Mouse (Mus musculus) MEL (cell line): ENCODE measurements around the gene Nfix. TPM values are rescaled to one million over a fixed set of nuclear protein-coding genes. Genes with fewer than 3 reads are reported as not detected.

ENCODE experiments used
- DNase-seq: peaks from one replicate; pipeline ENCODE4 v3.0.0; 2011; ENCODE audit warnings: low read depth, low spot score
- H3K27ac ChIP-seq: 2 replicates; pipeline ENCODE4 v1.5.1; 2012; ENCODE audit warnings: low read depth, mild to moderate bottlenecking, control low read depth, low read length, moderate library complexity; ENCODE audit not compliant: control insufficient read depth
- H3K27me3 ChIP-seq, 2 experiments: fragments of 150-350 bp in 1 of 2; sonication (generic) in 1 of 2; 2 replicates each; pipeline ENCODE4 v1.6.1; 2012; ENCODE audit warnings: low read length in 2 of 2, mild to moderate bottlenecking in 2 of 2, improper control_type of control experiment in 1 of 2, moderate library complexity in 1 of 2; ENCODE audit not compliant: insufficient read depth in 2 of 2, control insufficient read depth in 1 of 2
- H3K36me3 ChIP-seq, 2 experiments: 2 replicates each; pipeline ENCODE4 v1.6.1; 2012 to 2014; ENCODE audit warnings: low read length in 2 of 2, improper control_type of control experiment in 1 of 2, inconsistent platforms in 1 of 2, mild to moderate bottlenecking in 1 of 2; ENCODE audit not compliant: insufficient read depth in 2 of 2, control insufficient read depth in 1 of 2
- H3K4me1 ChIP-seq, 2 experiments: fragments of 150-350 bp in 1 of 2; sonication (generic) in 1 of 2; 2 replicates each; pipeline ENCODE4 v1.6.1; 2012; ENCODE audit warnings: low read length in 2 of 2, improper control_type of control experiment in 1 of 2, mild to moderate bottlenecking in 1 of 2; ENCODE audit not compliant: insufficient read depth in 2 of 2, control insufficient read depth in 1 of 2
- H3K4me3 ChIP-seq, 2 experiments: fragments of 150-350 bp in 1 of 2; sonication (generic) in 1 of 2; 2 replicates each; pipeline ENCODE4 v1.5.1; 2012; ENCODE audit warnings: low read depth in 2 of 2, low read length in 2 of 2, mild to moderate bottlenecking in 2 of 2, moderate library complexity in 2 of 2, control low read depth in 1 of 2, improper control_type of control experiment in 1 of 2; ENCODE audit not compliant: control insufficient read depth in 1 of 2, insufficient read depth in 1 of 2
- H3K79me2 ChIP-seq: 2 replicates; pipeline ENCODE4 v1.6.1; 2012; ENCODE audit warnings: mild to moderate bottlenecking, low read length, moderate library complexity; ENCODE audit not compliant: control insufficient read depth, poor library complexity, insufficient read depth
- H3K9ac ChIP-seq: 2 replicates; pipeline ENCODE4 v1.6.1; 2012; ENCODE audit warnings: low read depth, mild to moderate bottlenecking, control low read depth, low read length, moderate library complexity; ENCODE audit not compliant: control insufficient read depth, poor library complexity, severe bottlenecking
- H3K9me3 ChIP-seq: fragments of 150-350 bp; sonication (generic); replicated peaks from 2 replicates; pipeline ENCODE4 v1.6.1; 2012; ENCODE audit warnings: mild to moderate bottlenecking, low read length, improper control_type of control experiment, moderate library complexity; ENCODE audit not compliant: insufficient read depth
- CHD1 ChIP-seq: IDR thresholded peaks from 2 replicates; pipeline ENCODE4 v1.6.1; 2012; ENCODE audit warnings: low read depth, mild to moderate bottlenecking, inconsistent platforms, low read length, improper control_type of control experiment
- CTCF ChIP-seq, 3 experiments: IDR thresholded peaks in 2 of 3; conservative IDR thresholded peaks in 1 of 3; 2 replicates each; pipeline ENCODE4 v1.5.1; 2011 to 2012; ENCODE audit warnings: low read length in 3 of 3, low read depth in 2 of 3, mild to moderate bottlenecking in 2 of 3, improper control_type of control experiment in 1 of 3, inconsistent platforms in 1 of 3, mixed read lengths in 1 of 3, moderate library complexity in 1 of 3; ENCODE audit not compliant: control insufficient read depth in 1 of 3, insufficient read depth in 1 of 3, poor library complexity in 1 of 3, severe bottlenecking in 1 of 3
- ELF1 ChIP-seq: IDR thresholded peaks from 2 replicates; pipeline ENCODE4 v1.6.1; 2014; ENCODE audit warnings: low read depth, mild to moderate bottlenecking, inconsistent platforms, low read length, improper control_type of control experiment, moderate library complexity
- EP300 ChIP-seq, 2 experiments: IDR thresholded peaks; 2 replicates each; pipeline ENCODE4 v1.6.1; 2011; ENCODE audit warnings: improper control_type of control experiment in 2 of 2, low read length in 2 of 2, low read depth in 1 of 2, mild to moderate bottlenecking in 1 of 2
- ETS1 ChIP-seq: IDR thresholded peaks from 2 replicates; pipeline ENCODE4 v1.6.1; 2012; ENCODE audit warnings: low read depth, mild to moderate bottlenecking, inconsistent platforms, low read length, improper control_type of control experiment, moderate library complexity
- GABPA ChIP-seq: IDR thresholded peaks from 2 replicates; pipeline ENCODE4 v1.6.1; 2012; ENCODE audit warnings: low read depth, mild to moderate bottlenecking, inconsistent platforms, low read length, improper control_type of control experiment, moderate library complexity
- GATA1 ChIP-seq: IDR thresholded peaks from 2 replicates; pipeline ENCODE4 v1.6.1; 2011; ENCODE audit warnings: low read depth, low read length, improper control_type of control experiment
- JUND ChIP-seq: IDR thresholded peaks from 2 replicates; pipeline ENCODE4 v1.6.1; 2011; ENCODE audit warnings: low read depth, mild to moderate bottlenecking, improper control_type of control experiment, low read length
- KAT2A ChIP-seq: conservative IDR thresholded peaks from 2 replicates; pipeline ENCODE4 v1.6.1; 2012; ENCODE audit warnings: low read depth, low read length, improper control_type of control experiment, inconsistent platforms
- MAFK ChIP-seq: IDR thresholded peaks from 2 replicates; pipeline ENCODE4 v1.6.1; 2011; ENCODE audit warnings: low read depth, mild to moderate bottlenecking, low read length, improper control_type of control experiment, borderline replicate concordance
- MAX ChIP-seq: IDR thresholded peaks from 2 replicates; pipeline ENCODE4 v1.6.1; 2011; ENCODE audit warnings: low read length, improper control_type of control experiment
- MAZ ChIP-seq: IDR thresholded peaks from 2 replicates; pipeline ENCODE4 v1.6.1; 2012; ENCODE audit warnings: low read depth, mild to moderate bottlenecking, inconsistent platforms, low read length, improper control_type of control experiment
- MXI1 ChIP-seq: IDR thresholded peaks from 2 replicates; pipeline ENCODE4 v1.6.1; 2011; ENCODE audit warnings: mild to moderate bottlenecking, low read depth, low read length, improper control_type of control experiment
- MYC ChIP-seq: IDR thresholded peaks from 2 replicates; pipeline ENCODE4 v1.6.1; 2011; ENCODE audit warnings: low read depth, mild to moderate bottlenecking, low read length, improper control_type of control experiment, moderate library complexity
- NRF1 ChIP-seq: IDR thresholded peaks from 2 replicates; pipeline ENCODE4 v1.6.1; 2014; ENCODE audit warnings: low read depth, mild to moderate bottlenecking, inconsistent platforms, low read length, improper control_type of control experiment, moderate library complexity; ENCODE audit not compliant: poor library complexity, insufficient read depth, severe bottlenecking
- POLR2A ChIP-seq, 2 experiments: IDR thresholded peaks; 2 replicates each; pipeline ENCODE4 v1.6.1; 2011 to 2012; ENCODE audit warnings: low read length in 2 of 2, mild to moderate bottlenecking in 2 of 2, control low read depth in 1 of 2, improper control_type of control experiment in 1 of 2, low read depth in 1 of 2, moderate library complexity in 1 of 2; ENCODE audit not compliant: control insufficient read depth in 1 of 2, insufficient read depth in 1 of 2, poor library complexity in 1 of 2
- POLR2AphosphoS2 ChIP-seq: IDR thresholded peaks from 2 replicates; pipeline ENCODE4 v1.6.1; 2011; ENCODE audit warnings: low read length, improper control_type of control experiment
- POLR2AphosphoS5 ChIP-seq: IDR thresholded peaks from 2 replicates; pipeline ENCODE4 v1.6.1; 2012; ENCODE audit warnings: low read depth, borderline replicate concordance, mild to moderate bottlenecking, inconsistent platforms, low read length, moderate library complexity, mixed read lengths
- RAD21 ChIP-seq: IDR thresholded peaks from 2 replicates; pipeline ENCODE4 v1.6.1; 2011; ENCODE audit warnings: mild to moderate bottlenecking, low read depth, low read length, improper control_type of control experiment
- RCOR1 ChIP-seq: IDR thresholded peaks from 2 replicates; pipeline ENCODE4 v1.6.1; 2012; ENCODE audit warnings: low read depth, mild to moderate bottlenecking, inconsistent platforms, low read length, improper control_type of control experiment
- SIN3A ChIP-seq: IDR thresholded peaks from 2 replicates; pipeline ENCODE4 v1.6.1; 2012; ENCODE audit warnings: low read length, improper control_type of control experiment, inconsistent platforms
- SMC3 ChIP-seq: IDR thresholded peaks from 2 replicates; pipeline ENCODE4 v1.6.1; 2011; ENCODE audit warnings: low read depth, low read length, improper control_type of control experiment
- TCF12 ChIP-seq: IDR thresholded peaks from 2 replicates; pipeline ENCODE4 v1.6.1; 2014; ENCODE audit warnings: low read depth, mild to moderate bottlenecking, inconsistent platforms, low read length, improper control_type of control experiment, moderate library complexity
- USF1 ChIP-seq: IDR thresholded peaks from 2 replicates; pipeline ENCODE4 v1.6.1; 2014; ENCODE audit warnings: low read depth, mild to moderate bottlenecking, inconsistent platforms, low read length, improper control_type of control experiment, moderate library complexity
- USF2 ChIP-seq, 2 experiments: IDR thresholded peaks; 2 replicates each; pipeline ENCODE4 v1.6.1; 2011 to 2012; ENCODE audit warnings: improper control_type of control experiment in 2 of 2, low read length in 2 of 2, borderline replicate concordance in 1 of 2, inconsistent platforms in 1 of 2, low read depth in 1 of 2, mild to moderate bottlenecking in 1 of 2; ENCODE audit not compliant: insufficient read depth in 1 of 2
- ZC3H11A ChIP-seq: IDR thresholded peaks from 2 replicates; pipeline ENCODE4 v1.6.1; 2012; ENCODE audit warnings: low read depth, mild to moderate bottlenecking, inconsistent platforms, low read length, improper control_type of control experiment
- ZKSCAN1 ChIP-seq: IDR thresholded peaks from 2 replicates; pipeline ENCODE4 v1.6.1; 2012; ENCODE audit warnings: low read depth, mild to moderate bottlenecking, inconsistent platforms, low read length, improper control_type of control experiment, moderate library complexity
- ZMIZ1 ChIP-seq: IDR thresholded peaks from 2 replicates; pipeline ENCODE4 v1.6.1; 2012; ENCODE audit warnings: low read depth, mild to moderate bottlenecking, inconsistent platforms, low read length, improper control_type of control experiment, moderate library complexity
- ZNF384 ChIP-seq: IDR thresholded peaks from 2 replicates; pipeline ENCODE4 v1.6.1; 2012; ENCODE audit warnings: low read depth, mild to moderate bottlenecking, inconsistent platforms, low read length, improper control_type of control experiment
- polyA plus RNA-seq, 2 experiments: library from polyadenylated mRNA; stranded (reverse) in 1 of 2; unstranded in 1 of 2; fragments of >175 nt in 1 of 2; fragments of >200 nt in 1 of 2; gene quantifications; 2 replicates each; pipeline versions ENCODE4 v1.2.1 to v1.2.4; 2012; ENCODE audit warnings: low replicate concordance in 2 of 2, low read depth in 1 of 2; ENCODE audit not compliant: insufficient read length in 2 of 2, insufficient read depth in 1 of 2, missing spikeins in 1 of 2
- total RNA-seq: library from RNA; depleted of rRNA; stranded (reverse); fragments of 300-350 nt; gene quantifications from 2 replicates; pipeline ENCODE4 v1.2.3, GENCODE M21; 2012

Nfix gene
- total and polyA plus RNA-seq, 3 experiments, result 14.4 to 29.1 TPM; not detected in 1

DNA sequence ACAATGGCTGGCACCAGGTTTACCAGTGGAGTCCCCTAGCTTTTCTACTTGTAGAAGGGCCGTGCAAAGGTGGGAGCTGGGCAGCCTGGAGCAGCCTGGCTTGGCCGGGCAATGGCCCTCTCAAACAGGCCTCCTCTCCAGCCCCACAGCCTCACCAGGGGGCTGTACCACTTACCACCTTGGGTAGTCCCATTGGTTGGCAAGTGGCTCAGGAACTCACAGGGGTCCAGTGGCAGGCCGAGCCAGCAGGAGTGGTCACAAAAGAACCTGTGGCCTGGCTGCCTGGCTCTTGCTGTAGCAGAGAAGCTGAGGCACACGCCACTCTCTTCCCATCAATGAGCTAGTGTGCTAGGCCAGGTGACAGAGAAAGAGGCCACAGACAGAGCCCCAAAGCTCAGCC is 86.0 kb downstream of the Nfix start:
- no peak for DNase-seq
- TF ChIP-seq RCOR1 (no peak), MAX (no peak), ZMIZ1 (no peak), ZKSCAN1 (no peak), ETS1 (no peak), USF2 (IDR thresholded peaks at IDR 0.05; ENCODE audit: borderline replicate concordance in 1 of 2, insufficient read depth in 1 of 2, low read depth in 1 of 2, low read length in 2 of 2) (no peak), MYC (no peak), GATA1 (no peak), SMC3 (no peak), MXI1 (no peak), ZC3H11A (no peak), EP300 (IDR thresholded peaks at IDR 0.05; ENCODE audit: low read depth in 1 of 2, low read length in 2 of 2) (no peak), ELF1 (no peak), MAFK (no peak), GABPA (no peak), MAZ (no peak), CHD1 (no peak), NRF1 (no peak), CTCF (IDR thresholded peaks at IDR 0.05 in 2 of 3, conservative IDR thresholded peaks at IDR 0.05 in 1 of 3; ENCODE audit: control insufficient read depth in 1 of 3, insufficient read depth in 1 of 3, low read depth in 2 of 3, low read length in 3 of 3, poor library complexity in 1 of 3, severe bottlenecking in 1 of 3) (no peak)
- TF ChIP-seq, all 39 proteins: peak for 0
- no peaks in the 10 kb centered on the region for H3K27me3 ChIP-seq
- H3K79me2 ChIP-seq, result no peaks in the 10 kb centered on the region
- no peak overlapping the region for H3K4me3 ChIP-seq
- H3K9me3 ChIP-seq, result no peaks in the 10 kb centered on the region
- H3K36me3 ChIP-seq, result no peaks in the 10 kb centered on the region; a peak in 1 of 4 replicates
- H3K4me1 ChIP-seq, result no peaks in the 10 kb centered on the region
- no peak overlapping the region for H3K9ac ChIP-seq
- H3K27ac ChIP-seq, result no peak overlapping the region

DNA sequence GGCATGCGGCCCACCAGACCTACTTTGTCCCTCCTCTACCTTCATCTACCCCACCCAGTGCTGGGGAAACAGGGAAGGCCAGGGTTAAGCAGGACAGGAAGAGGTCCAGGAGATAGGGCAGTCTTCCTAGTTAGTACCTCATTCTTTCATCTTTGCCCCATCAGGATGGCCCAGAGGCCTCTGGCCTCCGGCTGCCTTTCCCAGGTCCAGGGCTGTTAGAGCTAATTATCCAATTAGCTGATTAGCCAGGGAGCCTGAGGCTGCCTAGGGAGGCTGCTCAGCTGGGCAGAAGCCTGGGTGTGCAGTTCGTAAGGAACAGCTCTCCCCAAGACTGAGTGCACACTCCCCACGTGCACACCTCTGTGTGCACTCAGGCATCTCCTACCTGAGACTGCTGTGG is 86.8 kb downstream of the Nfix start:
- Histone ChIP-seq H3K9me3 (no peaks in the 10 kb centered on the region), H3K4me3 (no peak overlapping the region), H3K36me3 (peaks cover 0 to 4% of the 10 kb centered on the region in 2 experiments; a peak in 2 of 4 replicates), H3K27ac (no peak overlapping the region), H3K79me2 (no peaks in the 10 kb centered on the region), H3K4me1 (peaks cover 0 to 2% of the 10 kb centered on the region in 2 experiments; a peak in 1 of 4 replicates), H3K9ac (no peak overlapping the region), H3K27me3 (no peaks in the 10 kb centered on the region)
- no peak for TF ChIP-seq JUND
- TF ChIP-seq POLR2AphosphoS5, result no peak
- no peak for TF ChIP-seq USF1
- no peak for TF ChIP-seq RAD21
- TF ChIP-seq POLR2AphosphoS2, result no peak
- no peak for TF ChIP-seq MAZ
- TF ChIP-seq SIN3A, result no peak
- no peak for TF ChIP-seq CTCF (IDR thresholded peaks at IDR 0.05 in 2 of 3, conservative IDR thresholded peaks at IDR 0.05 in 1 of 3; ENCODE audit: control insufficient read depth in 1 of 3, insufficient read depth in 1 of 3, low read depth in 2 of 3, low read length in 3 of 3, poor library complexity in 1 of 3, severe bottlenecking in 1 of 3)
- no peak for TF ChIP-seq POLR2A (IDR thresholded peaks at IDR 0.05; ENCODE audit: control insufficient read depth in 1 of 2, insufficient read depth in 1 of 2, low read depth in 1 of 2, low read length in 2 of 2, poor library complexity in 1 of 2)
- no peak for TF ChIP-seq TCF12
- TF ChIP-seq ELF1, result no peak
- TF ChIP-seq KAT2A, result no peak
- no peak for TF ChIP-seq CHD1
- no peak for TF ChIP-seq RCOR1
- no peak for TF ChIP-seq MAX
- no peak for TF ChIP-seq ZC3H11A
- no peak for TF ChIP-seq ZNF384
- DNase-seq, result no peak
